Mouse (Mus musculus): ENCODE data around the gene Cobl. TPM values are rescaled to one million over a fixed set of nuclear protein-coding genes. Genes with fewer than 3 reads are reported as not detected.

The Cobl gene
- 7.5 and 7.6 TPM in 2 replicates for polyA plus RNA-seq (2015; fragmentation: Nextera tagmentation; extraction: Ambion mirVana)

- Histone ChIP-seq H3K4me2 (replicated peaks; ENCODE audit: low read depth, low read length) (peak within 1 kb of the TSS; percentile 89), H3K4me3 (ENCODE audit: low read length) (peak within 1 kb of the TSS; percentile 75), H3K4me1 (ENCODE audit: insufficient read depth, low read length) (peaks cover 5% of the 10 kb centered on the region; the same call in 1 of the 2 replicates), H3K9ac (replicated peaks; ENCODE audit: low read length) (peak within 1 kb of the TSS; percentile 72), H3K27ac (ENCODE audit: low read length) (peak within 1 kb of the TSS; percentile 43; the same call in 1 of the 2 replicates), H3K36me3 (ENCODE audit: insufficient read depth, low read length) (no peaks in the 10 kb centered on the region), H3K27me3 (ENCODE audit: insufficient read depth, low read length) (peaks cover 13% of the 10 kb centered on the region; the same call in 1 of the 2 replicates), H3K9me3 (ENCODE audit: low read length) (no peaks in the 10 kb centered on the region)
- under 1% methylated on average over 69 of the region's 89 CpGs for WGBS
- peak; percentile 90 for ATAC-seq (ENCODE audit: low FRiP score, low TSS enrichment)
Measured at GRCm38 (mm10) chr11:12464181-12465162, at the start of gene Cobl. Gene Cobl (minus strand): TSS chr11:12464960.

DNA sequence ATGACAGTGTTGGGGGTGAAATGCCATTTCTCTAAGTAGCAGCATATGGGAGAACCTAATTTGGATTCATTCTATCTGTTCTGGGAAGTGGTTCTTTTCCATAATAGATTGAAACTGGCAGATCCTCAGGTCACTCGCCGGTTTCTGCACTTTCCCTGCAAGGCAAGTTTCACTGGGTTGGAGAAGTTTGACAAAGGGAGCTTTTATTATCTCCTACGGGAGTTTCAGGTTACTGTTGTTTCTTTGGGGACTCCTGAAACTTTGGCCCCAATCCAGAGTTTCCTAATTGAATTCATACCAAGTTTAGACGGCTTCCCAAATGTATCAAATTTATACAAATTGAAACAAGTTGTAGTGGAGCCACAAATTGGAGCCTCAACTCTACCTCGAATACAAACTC, 49.0 kb upstream of the Cobl start:
- H3K36me3 ChIP-seq (ENCODE audit: insufficient read depth, low read length) = no peaks in the 10 kb centered on the region
- no peak overlapping the region for H3K9ac ChIP-seq (replicated peaks; ENCODE audit: low read length)
- H3K9me3 ChIP-seq (ENCODE audit: low read length) = no peaks in the 10 kb centered on the region
- no peak overlapping the region for H3K27ac ChIP-seq (ENCODE audit: low read length)
- H3K4me1 ChIP-seq (ENCODE audit: insufficient read depth, low read length) = no peaks in the 10 kb centered on the region
- no peaks in the 10 kb centered on the region for H3K27me3 ChIP-seq (ENCODE audit: insufficient read depth, low read length)
- no peak overlapping the region for H3K4me2 ChIP-seq (replicated peaks; ENCODE audit: low read depth, low read length)
- no peak overlapping the region for H3K4me3 ChIP-seq (ENCODE audit: low read length)
- WGBS = 20% methylated on average over 5 of the region's 5 CpGs
- ATAC-seq (ENCODE audit: low FRiP score, low TSS enrichment) = no peak

- H3K36me3 ChIP-seq (ENCODE audit: insufficient read depth, low read length) = no peaks in the 10 kb centered on the region
- H3K4me2 ChIP-seq (replicated peaks; ENCODE audit: low read depth, low read length) = no peak overlapping the region
- no peak overlapping the region for H3K4me3 ChIP-seq (ENCODE audit: low read length)
- 70% methylated on average over 6 of the region's 6 CpGs for WGBS
- no peaks in the 10 kb centered on the region for H3K4me1 ChIP-seq (ENCODE audit: insufficient read depth, low read length)
- H3K9ac ChIP-seq (replicated peaks; ENCODE audit: low read length) = no peak overlapping the region
- no peak for ATAC-seq (ENCODE audit: low FRiP score, low TSS enrichment)
- no peaks in the 10 kb centered on the region for H3K27me3 ChIP-seq (ENCODE audit: insufficient read depth, low read length)
- H3K27ac ChIP-seq (ENCODE audit: low read length) = no peak overlapping the region
- no peaks in the 10 kb centered on the region for H3K9me3 ChIP-seq (ENCODE audit: low read length)
Measured at GRCm38 (mm10) chr11:12506371-12506890, 41.7 kb upstream of the Cobl start.

- H3K4me1 ChIP-seq (ENCODE audit: insufficient read depth, low read length) = no peaks in the 10 kb centered on the region
- H3K27me3 ChIP-seq (ENCODE audit: insufficient read depth, low read length) = no peaks in the 10 kb centered on the region
- H3K27ac ChIP-seq (ENCODE audit: low read length) = no peak overlapping the region
- no peaks in the 10 kb centered on the region for H3K36me3 ChIP-seq (ENCODE audit: insufficient read depth, low read length)
- H3K4me2 ChIP-seq (replicated peaks; ENCODE audit: low read depth, low read length) = no peak overlapping the region
- no peak for ATAC-seq (ENCODE audit: low FRiP score, low TSS enrichment)
- 90% methylated on average over 4 of the region's 4 CpGs for WGBS
- no peak overlapping the region for H3K9ac ChIP-seq (replicated peaks; ENCODE audit: low read length)
- H3K9me3 ChIP-seq (ENCODE audit: low read length) = no peaks in the 10 kb centered on the region
- no peak overlapping the region for H3K4me3 ChIP-seq (ENCODE audit: low read length)
Measured at GRCm38 (mm10) chr11:12503756-12504155, 39.0 kb upstream of the Cobl start.

GRCm38 (mm10) chr11:12501721-12502120, 37.0 kb upstream of the Cobl start:
- Histone ChIP-seq H3K4me2 (replicated peaks; ENCODE audit: low read depth, low read length) (no peak overlapping the region), H3K4me3 (ENCODE audit: low read length) (no peak overlapping the region), H3K27me3 (ENCODE audit: insufficient read depth, low read length) (no peaks in the 10 kb centered on the region), H3K36me3 (ENCODE audit: insufficient read depth, low read length) (no peaks in the 10 kb centered on the region), H3K9me3 (ENCODE audit: low read length) (no peaks in the 10 kb centered on the region), H3K27ac (ENCODE audit: low read length) (no peak overlapping the region), H3K4me1 (ENCODE audit: insufficient read depth, low read length) (no peaks in the 10 kb centered on the region), H3K9ac (replicated peaks; ENCODE audit: low read length) (no peak overlapping the region)
- 83% methylated on average over 3 of the region's 3 CpGs for WGBS
- no peak for ATAC-seq (ENCODE audit: low FRiP score, low TSS enrichment)

GRCm38 (mm10) chr11:12493791-12494190, 29.0 kb upstream of the Cobl start:
- no peak overlapping the region for H3K4me3 ChIP-seq (ENCODE audit: low read length)
- no peak overlapping the region for H3K9ac ChIP-seq (replicated peaks; ENCODE audit: low read length)
- H3K36me3 ChIP-seq (ENCODE audit: insufficient read depth, low read length) = no peaks in the 10 kb centered on the region
- ATAC-seq (ENCODE audit: low FRiP score, low TSS enrichment) = no peak
- H3K9me3 ChIP-seq (ENCODE audit: low read length) = no peaks in the 10 kb centered on the region
- H3K27me3 ChIP-seq (ENCODE audit: insufficient read depth, low read length) = no peaks in the 10 kb centered on the region
- no peak overlapping the region for H3K4me2 ChIP-seq (replicated peaks; ENCODE audit: low read depth, low read length)
- no peak overlapping the region for H3K27ac ChIP-seq (ENCODE audit: low read length)
- H3K4me1 ChIP-seq (ENCODE audit: insufficient read depth, low read length) = no peaks in the 10 kb centered on the region

GRCm38 (mm10) chr11:12479856-12480403, 15.2 kb upstream of the Cobl start:
- Histone ChIP-seq H3K27me3 (ENCODE audit: insufficient read depth, low read length) (no peaks in the 10 kb centered on the region), H3K9ac (replicated peaks; ENCODE audit: low read length) (no peak overlapping the region), H3K4me3 (ENCODE audit: low read length) (no peak overlapping the region), H3K36me3 (ENCODE audit: insufficient read depth, low read length) (no peaks in the 10 kb centered on the region), H3K9me3 (ENCODE audit: low read length) (no peaks in the 10 kb centered on the region), H3K4me1 (ENCODE audit: insufficient read depth, low read length) (peaks cover 8% of the 10 kb centered on the region), H3K27ac (ENCODE audit: low read length) (no peak overlapping the region), H3K4me2 (replicated peaks; ENCODE audit: low read depth, low read length) (no peak overlapping the region)
- no peak for ATAC-seq (ENCODE audit: low FRiP score, low TSS enrichment)
- WGBS = 84% methylated on average over 3 of the region's 3 CpGs

DNA sequence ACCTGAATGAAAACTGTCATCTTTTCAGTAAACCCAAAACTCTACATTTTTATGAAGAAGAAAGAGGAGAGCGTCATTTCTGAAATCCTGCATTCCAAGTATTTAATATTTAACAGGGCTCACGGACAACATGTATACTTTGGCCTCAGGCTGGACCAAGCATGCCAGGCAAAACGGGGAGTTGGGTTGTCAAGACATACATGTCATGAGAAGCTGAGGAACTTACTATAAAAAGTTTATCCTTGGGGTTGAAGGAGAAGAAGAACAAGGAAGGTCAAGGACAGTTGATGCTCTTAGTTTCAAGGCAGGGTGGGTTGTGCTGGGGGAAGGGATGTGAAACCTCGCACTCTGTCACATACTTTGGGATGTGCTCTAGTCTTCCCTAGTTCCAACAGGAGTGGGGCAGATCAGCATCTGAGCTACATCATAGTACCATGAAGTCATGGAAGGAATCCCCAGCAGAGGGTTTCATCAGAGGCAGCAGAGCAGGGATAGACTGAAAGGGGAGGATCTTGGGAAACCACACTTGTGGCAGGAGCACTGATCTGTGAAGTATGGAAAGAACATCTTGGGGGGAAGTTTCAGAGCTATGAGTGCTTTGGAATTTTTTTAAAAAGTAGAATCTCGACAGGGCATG, 9.7 kb upstream of the Cobl start:
- Histone ChIP-seq H3K4me1 (ENCODE audit: insufficient read depth, low read length) (peaks cover 19% of the 10 kb centered on the region), H3K9ac (replicated peaks; ENCODE audit: low read length) (no peak overlapping the region), H3K9me3 (ENCODE audit: low read length) (no peaks in the 10 kb centered on the region), H3K36me3 (ENCODE audit: insufficient read depth, low read length) (no peaks in the 10 kb centered on the region), H3K27ac (ENCODE audit: low read length) (peak overlapping the region; percentile 43), H3K27me3 (ENCODE audit: insufficient read depth, low read length) (no peaks in the 10 kb centered on the region), H3K4me2 (replicated peaks; ENCODE audit: low read depth, low read length) (no peak overlapping the region), H3K4me3 (ENCODE audit: low read length) (no peak overlapping the region)
- peak; percentile 84 for ATAC-seq (ENCODE audit: low FRiP score, low TSS enrichment)
- WGBS = 57% methylated on average over 5 of the region's 5 CpGs

DNA sequence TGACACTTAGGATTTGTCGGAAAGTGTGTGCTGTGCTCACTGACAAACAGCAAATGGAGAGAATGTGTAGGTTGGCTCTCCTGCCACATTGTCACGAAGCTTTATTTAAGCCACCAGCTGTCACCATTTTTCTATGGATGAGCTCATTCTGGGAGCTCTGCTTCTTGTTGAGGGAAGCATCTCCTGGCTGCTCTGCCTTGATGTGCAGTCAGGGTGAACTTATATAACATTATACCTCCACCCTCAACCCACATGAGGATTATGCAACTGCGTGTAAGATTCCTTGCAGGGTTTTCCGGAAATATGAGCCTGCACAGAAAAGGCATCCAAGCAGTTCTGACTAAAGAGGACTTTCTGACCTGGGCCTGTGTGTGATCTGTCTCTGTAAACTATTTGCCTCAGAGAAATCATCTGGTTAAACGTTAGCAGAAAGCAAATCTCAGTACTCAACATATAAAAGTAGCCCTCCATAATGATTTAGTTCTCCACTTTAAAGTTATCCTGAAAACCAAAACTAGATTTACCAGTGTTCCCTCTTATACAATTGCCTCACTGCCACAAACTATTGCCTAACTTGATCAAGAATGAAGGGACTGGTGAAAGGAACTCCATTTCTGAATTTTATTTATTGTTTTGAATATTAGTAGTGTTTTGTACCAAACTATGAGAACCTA, 9.0 kb upstream of the Cobl start:
- Histone ChIP-seq H3K27me3 (ENCODE audit: insufficient read depth, low read length) (no peaks in the 10 kb centered on the region), H3K9ac (replicated peaks; ENCODE audit: low read length) (no peak overlapping the region), H3K4me3 (ENCODE audit: low read length) (no peak overlapping the region), H3K27ac (ENCODE audit: low read length) (peak overlapping the region; percentile 54), H3K36me3 (ENCODE audit: insufficient read depth, low read length) (no peaks in the 10 kb centered on the region), H3K9me3 (ENCODE audit: low read length) (no peaks in the 10 kb centered on the region), H3K4me1 (ENCODE audit: insufficient read depth, low read length) (peaks cover 19% of the 10 kb centered on the region), H3K4me2 (replicated peaks; ENCODE audit: low read depth, low read length) (no peak overlapping the region)
- 44% methylated on average over 5 of the region's 5 CpGs for WGBS
- peak; percentile 82 for ATAC-seq (ENCODE audit: low FRiP score, low TSS enrichment)
